Mouse (Mus musculus) ES-Bruce4 (cell line): ENCODE measurements around the gene Cd79b. TPM values are rescaled to one million over a fixed set of nuclear protein-coding genes. Genes with fewer than 3 reads are reported as not detected.

ENCODE experiments used
- H3K27ac ChIP-seq: 2 replicates; pipeline ENCODE4 v1.5.1; 2012; ENCODE audit warnings: low read length, inconsistent platforms; ENCODE audit not compliant: insufficient read depth
- H3K27me3 ChIP-seq: 2 replicates; pipeline ENCODE4 v1.6.1; 2012; ENCODE audit warnings: mild to moderate bottlenecking, low read length, inconsistent platforms; ENCODE audit not compliant: control insufficient read depth, poor library complexity, insufficient read depth, severe bottlenecking
- H3K36me3 ChIP-seq: 2 replicates; pipeline ENCODE4 v1.6.1; 2012; ENCODE audit warnings: inconsistent platforms, mild to moderate bottlenecking, low read length, moderate library complexity; ENCODE audit not compliant: control insufficient read depth, poor library complexity, insufficient read depth, severe bottlenecking
- H3K4me1 ChIP-seq: one replicate; pipeline ENCODE4 v1.8.1; 2011; ENCODE audit warnings: low read length; ENCODE audit not compliant: control insufficient read depth, insufficient read depth
- H3K4me3 ChIP-seq: 2 replicates; pipeline ENCODE4 v1.5.1; 2011; ENCODE audit warnings: low read depth, mild to moderate bottlenecking, low read length
- H3K9ac ChIP-seq: 2 replicates; pipeline ENCODE4 v1.6.1; 2012; ENCODE audit warnings: low read depth, mild to moderate bottlenecking, inconsistent platforms; ENCODE audit not compliant: poor library complexity, severe bottlenecking
- H3K9me3 ChIP-seq: replicated peaks from 2 replicates; pipeline ENCODE4 v1.6.1; 2012; ENCODE audit warnings: mild to moderate bottlenecking, low read length, inconsistent platforms; ENCODE audit not compliant: control insufficient read depth, poor library complexity, insufficient read depth, severe bottlenecking
- CTCF ChIP-seq: IDR thresholded peaks from one replicate; pipeline ENCODE4 v1.8.1; 2011; ENCODE audit warnings: low read depth, low read length
- EP300 ChIP-seq: IDR thresholded peaks from 2 replicates; pipeline ENCODE4 v1.6.1; 2011; ENCODE audit warnings: low read depth, low read length; ENCODE audit not compliant: insufficient read depth
- POLR2A ChIP-seq: IDR thresholded peaks from one replicate; pipeline ENCODE4 v1.8.1; 2011; ENCODE audit warnings: low read length; ENCODE audit not compliant: insufficient read depth
- polyA plus RNA-seq: library from polyadenylated mRNA; stranded (reverse); fragments of >200 nt; gene quantifications from 2 replicates; pipeline ENCODE4 v1.2.4, GENCODE M21; 2011; ENCODE audit warnings: low read depth; ENCODE audit not compliant: missing spikeins, insufficient read depth, insufficient read length

The Cd79b gene
- polyA plus RNA-seq, 1 experiment = 1.5 TPM

GRCm38 (mm10) chr11:106305348-106306064 is 9.1 kb downstream of the Cd79b start:
- H3K27ac ChIP-seq = no peak overlapping the region
- H3K4me1 ChIP-seq = no peaks in the 10 kb centered on the region
- no peaks in the 10 kb centered on the region for H3K36me3 ChIP-seq
- H3K9ac ChIP-seq = no peak overlapping the region
- no peak for TF ChIP-seq EP300
- TF ChIP-seq CTCF = no peak
- no peak for TF ChIP-seq POLR2A
- no peak overlapping the region for H3K4me3 ChIP-seq
- H3K9me3 ChIP-seq = no peaks in the 10 kb centered on the region
- H3K27me3 ChIP-seq = no peaks in the 10 kb centered on the region

GRCm38 (mm10) chr11:106302634-106303033 is 11.9 kb downstream of the Cd79b start:
- Histone ChIP-seq H3K27ac (no peak overlapping the region), H3K36me3 (no peaks in the 10 kb centered on the region), H3K4me1 (no peaks in the 10 kb centered on the region), H3K9ac (no peak overlapping the region), H3K9me3 (peaks cover 7% of the 10 kb centered on the region), H3K4me3 (no peak overlapping the region), H3K27me3 (no peaks in the 10 kb centered on the region)
- TF ChIP-seq CTCF = peak; percentile 85
- TF ChIP-seq POLR2A = no peak
- TF ChIP-seq EP300 = no peak

GRCm38 (mm10) chr11:106301765-106302164 is 12.8 kb downstream of the Cd79b start, which contains the start of gene Gh:
Gene Gh (minus strand): TSS chr11:106301865.
- Histone ChIP-seq H3K9ac (no peak within 1 kb of the TSS), H3K4me1 (no peaks in the 10 kb centered on the region), H3K36me3 (no peaks in the 10 kb centered on the region), H3K27me3 (no peaks in the 10 kb centered on the region), H3K4me3 (no peak within 1 kb of the TSS), H3K27ac (no peak within 1 kb of the TSS), H3K9me3 (peaks cover 10% of the 10 kb centered on the region)
- TF ChIP-seq EP300 (no peak), POLR2A (no peak), CTCF (no peak)

GRCm38 (mm10) chr11:106291861-106292260 is 22.7 kb downstream of the Cd79b start:
- no peaks in the 10 kb centered on the region for H3K36me3 ChIP-seq
- TF ChIP-seq POLR2A = no peak
- no peak for TF ChIP-seq EP300
- no peak for TF ChIP-seq CTCF
- 0 out of 2 replicates have a peak, but pooled peaks cover 2% of the 10 kb centered on the region for H3K9me3 ChIP-seq
- no peak overlapping the region for H3K27ac ChIP-seq
- H3K9ac ChIP-seq = no peak overlapping the region
- no peaks in the 10 kb centered on the region for H3K4me1 ChIP-seq
- H3K4me3 ChIP-seq = no peak overlapping the region
- no peaks in the 10 kb centered on the region for H3K27me3 ChIP-seq

GRCm38 (mm10) chr11:106290376-106290775 is 24.2 kb downstream of the Cd79b start:
- Histone ChIP-seq H3K27ac (no peak overlapping the region), H3K9me3 (0 out of 2 replicates have a peak, but pooled peaks cover 2% of the 10 kb centered on the region), H3K9ac (no peak overlapping the region), H3K36me3 (no peaks in the 10 kb centered on the region), H3K27me3 (no peaks in the 10 kb centered on the region), H3K4me1 (no peaks in the 10 kb centered on the region), H3K4me3 (no peak overlapping the region)
- TF ChIP-seq EP300 (no peak), POLR2A (no peak), CTCF (no peak)

- no peaks in the 10 kb centered on the region for H3K36me3 ChIP-seq
- no peaks in the 10 kb centered on the region for H3K4me1 ChIP-seq
- no peak overlapping the region for H3K27ac ChIP-seq
- no peak overlapping the region for H3K9ac ChIP-seq
- no peak overlapping the region for H3K4me3 ChIP-seq
- H3K27me3 ChIP-seq = no peaks in the 10 kb centered on the region
- no peak for TF ChIP-seq EP300
- TF ChIP-seq POLR2A = no peak
- TF ChIP-seq CTCF = no peak
- H3K9me3 ChIP-seq = 0 out of 2 replicates have a peak, but pooled peaks cover 2% of the 10 kb centered on the region
Observed at GRCm38 (mm10) chr11:106289369-106289768, 25.2 kb downstream of the Cd79b start.
